Mouse (Mus musculus) thymus, adult 18-20 months (tissue): ENCODE measurements at regions not wholly inside any gene's neighbourhood (a gene's known extent, or its start where the extent isn't known, plus 50 kb on each side); places are given as distances from the start of the nearest gene placed in this dataset.

Experiments
- DNase-seq, 2 experiments: peaks; one replicate each; pipeline ENCODE4 v3.0.0; 2022; ENCODE audit warnings: mixed read lengths in 2 of 2

GRCm38 (mm10) chr1:195312426-195312825 is 135.9 kb upstream of the Cr2 start:
- DNase-seq: no peak

GRCm38 (mm10) chr1:195285076-195285475 is 108.6 kb upstream of the Cr2 start:
- DNase-seq: no peak

- peak; percentile 88 to 96 for DNase-seq
These were observed 65.0 kb upstream of the Cr2 start for GRCm38 (mm10) chr1:195241496-195241895.

- DNase-seq: no peak
These were observed 56.1 kb upstream of the Cr2 start for GRCm38 (mm10) chr1:195232658-195233057.

- no peak for DNase-seq
These were observed 50.5 kb upstream of the Cr2 start for GRCm38 (mm10) chr1:195227007-195227406.
